Mouse (Mus musculus): ENCODE results near the gene Cib2. TPM values are rescaled to one million over a fixed set of nuclear protein-coding genes. Genes with fewer than 3 reads are reported as not detected.

The Cib2 gene
- polyA plus RNA-seq, 1 experiment = 86.0 TPM

DNA sequence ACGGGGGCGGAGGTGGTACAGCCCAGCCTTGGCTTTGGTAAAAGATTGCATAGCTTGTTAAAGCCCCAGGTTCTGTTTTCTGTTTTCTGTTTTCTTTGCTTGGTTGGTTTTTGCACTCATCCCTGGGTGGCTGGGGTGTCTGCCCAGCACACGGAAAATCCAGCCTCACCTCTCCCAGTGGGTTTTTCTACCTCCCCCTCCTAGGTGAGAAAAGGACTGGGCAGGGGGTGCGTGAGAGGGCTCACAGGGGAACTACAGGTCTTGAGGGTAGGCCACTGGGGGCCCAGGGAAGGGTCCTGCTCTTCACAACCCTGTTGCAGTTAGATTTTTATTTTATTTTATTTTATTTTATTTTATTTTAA lies 15.1 kb downstream of the Cib2 start:
- no peak for DNase-seq (ENCODE audit: low read depth)

DNA sequence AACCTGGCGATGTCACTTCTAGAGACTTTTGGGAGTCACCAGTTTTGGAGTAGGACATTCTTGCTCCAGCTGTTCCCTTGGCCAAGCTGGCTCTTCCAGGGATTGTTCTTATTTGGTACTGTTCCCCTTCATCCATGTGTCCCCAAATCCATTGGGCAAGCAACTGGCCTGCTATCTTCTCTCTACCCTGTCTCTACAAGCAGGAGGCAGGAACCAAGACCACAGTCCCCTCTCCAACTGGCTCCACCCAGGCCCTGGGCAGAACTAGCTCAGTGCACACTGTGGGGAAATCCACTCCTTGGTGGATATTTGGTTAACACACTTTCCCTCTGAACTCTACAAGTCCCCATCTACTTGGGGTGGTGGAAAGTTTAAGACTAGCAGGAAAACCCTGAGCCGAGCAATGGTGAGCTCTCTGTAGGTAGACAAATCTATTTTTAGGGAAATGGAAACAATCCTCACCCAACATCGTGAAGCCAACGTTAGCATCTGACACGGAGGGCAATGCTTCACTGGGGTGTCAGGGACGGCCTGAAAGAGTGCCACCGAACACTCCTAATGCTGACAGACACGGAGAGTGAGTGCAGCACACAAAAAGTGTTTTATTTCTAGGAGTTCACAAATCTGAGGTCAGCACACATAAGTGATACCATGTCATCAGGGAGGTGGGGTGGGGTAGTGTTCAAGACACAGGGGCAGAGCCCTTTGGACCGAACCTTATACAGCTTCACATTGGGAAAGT lies 15.6 kb downstream of the Cib2 start:
- no peak for DNase-seq (ENCODE audit: low read depth)

DNA sequence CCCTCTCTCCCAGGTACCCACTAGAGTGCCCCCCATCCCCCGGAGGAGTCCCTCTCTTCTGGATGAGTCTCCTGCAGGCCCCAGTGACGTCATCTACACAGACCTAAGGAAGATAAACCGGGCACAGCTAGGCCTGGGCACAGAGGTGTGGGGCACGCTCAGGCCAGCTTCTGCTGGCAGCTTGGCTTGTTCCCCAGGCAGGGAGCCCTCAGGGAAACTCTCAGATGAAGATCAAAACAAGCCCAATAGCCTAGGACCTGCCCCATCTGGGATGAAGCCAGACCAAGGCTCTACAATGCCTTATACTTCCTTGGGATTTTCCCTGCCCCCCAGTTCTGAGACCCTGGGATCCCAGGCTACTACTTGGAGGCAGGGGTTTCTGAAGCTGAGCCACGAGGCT lies 19.2 kb downstream of the Cib2 start:
- no peak for DNase-seq (ENCODE audit: low read depth)

DNA sequence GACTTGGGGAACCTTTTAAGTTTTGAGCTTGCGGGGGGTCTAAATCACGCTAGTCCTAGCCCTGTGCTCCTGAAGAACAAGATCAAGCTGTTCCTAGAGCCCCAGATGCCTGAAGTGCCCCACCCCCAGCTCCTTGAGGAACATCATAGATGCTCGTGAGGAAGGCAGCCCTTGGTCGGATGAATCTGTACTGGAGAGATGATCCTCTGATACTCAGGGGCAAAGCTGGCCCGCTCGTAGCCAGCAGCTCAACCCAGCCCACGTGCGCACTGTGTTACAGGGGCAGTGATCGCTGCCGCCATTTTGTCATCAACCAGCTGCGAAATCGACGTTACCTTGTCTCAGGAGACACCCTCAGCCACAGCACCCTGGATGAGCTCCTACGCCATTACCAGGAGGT lies 21.3 kb downstream of the Cib2 start, which contains the start of gene Sh2d7:
Gene Sh2d7, plus strand, starts transcription at position 301 of the 400 bp plus-strand sequence.
- DNase-seq (ENCODE audit: low read depth) = no peak

DNA sequence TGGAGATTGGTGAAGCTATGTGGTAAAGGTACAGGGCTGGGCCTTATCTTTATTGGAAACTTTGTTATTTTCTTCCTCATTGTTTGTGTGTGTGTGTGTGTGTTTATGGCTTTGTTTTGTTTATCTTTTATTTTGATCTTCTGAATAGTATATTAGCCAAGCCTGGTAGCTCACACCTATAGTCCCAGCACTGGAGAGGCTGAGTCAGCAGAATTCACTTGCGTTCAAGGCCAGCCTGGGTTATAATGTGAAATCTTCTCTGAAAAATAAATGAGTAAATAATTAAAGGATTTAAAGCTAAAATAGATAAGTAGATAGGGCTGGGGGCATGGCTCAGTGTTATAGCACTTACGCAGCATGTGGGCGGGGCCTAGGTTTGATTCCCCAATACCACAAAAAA lies 21.8 kb downstream of the Cib2 start:
- DNase-seq (ENCODE audit: low read depth) = no peak

DNA sequence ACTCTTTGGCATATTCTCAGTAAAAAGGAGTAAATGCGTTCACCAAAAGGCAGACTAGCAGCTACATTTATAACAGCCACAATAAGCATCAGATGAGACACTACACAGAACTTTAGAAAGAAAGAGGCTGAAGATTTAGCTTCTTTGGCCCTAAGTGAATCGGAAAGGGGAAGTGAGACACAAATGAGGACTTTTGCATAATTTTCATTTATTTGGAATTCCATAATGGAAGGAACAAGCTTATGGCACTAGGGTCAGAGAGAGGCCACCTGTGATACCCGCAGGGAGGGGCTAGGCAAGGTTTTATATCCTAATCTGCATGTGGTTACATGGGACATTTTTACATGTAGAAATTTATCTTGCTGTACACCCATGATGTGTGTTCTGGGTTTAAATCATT lies 22.5 kb downstream of the Cib2 start:
- no peak for DNase-seq (ENCODE audit: low read depth)

DNA sequence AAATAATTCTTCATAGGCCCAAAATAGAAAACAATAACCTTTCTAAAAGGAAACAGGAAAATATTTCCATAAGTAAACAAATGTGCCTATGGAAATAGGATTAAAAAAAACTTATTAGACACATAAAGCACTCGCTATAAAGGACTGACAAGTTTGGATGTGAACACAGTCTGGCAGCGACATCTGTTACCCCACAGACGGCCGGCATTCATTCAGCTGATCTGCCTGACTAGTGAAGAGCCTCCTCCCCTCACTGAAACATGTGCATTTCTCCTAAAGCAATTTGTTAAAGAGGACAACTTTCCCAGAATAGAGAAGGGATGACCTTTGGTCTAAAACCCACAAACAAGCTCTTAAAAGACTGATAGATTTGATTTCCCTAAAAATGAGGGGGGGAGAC lies 23.0 kb downstream of the Cib2 start:
- DNase-seq (ENCODE audit: low read depth) = no peak

DNA sequence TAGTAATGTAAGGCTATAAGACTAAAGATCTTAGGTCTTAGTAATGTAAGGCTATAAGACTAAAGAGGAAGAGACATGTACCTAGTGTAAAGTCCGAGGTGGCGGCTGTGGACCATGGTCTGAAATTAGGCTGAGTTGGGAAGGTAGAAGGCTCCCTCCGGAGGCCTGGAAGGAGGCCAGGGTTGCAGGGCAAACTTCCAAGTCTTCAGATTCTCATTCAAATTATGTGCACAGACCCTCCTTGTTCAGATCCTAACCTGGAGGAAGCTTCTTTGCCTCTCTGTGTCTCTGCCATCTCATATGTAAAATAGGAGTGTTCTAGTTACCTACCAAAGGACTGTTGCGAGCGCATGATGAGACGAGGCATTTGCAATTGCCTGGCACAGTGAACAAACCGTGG lies 23.8 kb downstream of the Cib2 start:
- no peak for DNase-seq (ENCODE audit: low read depth)

DNA sequence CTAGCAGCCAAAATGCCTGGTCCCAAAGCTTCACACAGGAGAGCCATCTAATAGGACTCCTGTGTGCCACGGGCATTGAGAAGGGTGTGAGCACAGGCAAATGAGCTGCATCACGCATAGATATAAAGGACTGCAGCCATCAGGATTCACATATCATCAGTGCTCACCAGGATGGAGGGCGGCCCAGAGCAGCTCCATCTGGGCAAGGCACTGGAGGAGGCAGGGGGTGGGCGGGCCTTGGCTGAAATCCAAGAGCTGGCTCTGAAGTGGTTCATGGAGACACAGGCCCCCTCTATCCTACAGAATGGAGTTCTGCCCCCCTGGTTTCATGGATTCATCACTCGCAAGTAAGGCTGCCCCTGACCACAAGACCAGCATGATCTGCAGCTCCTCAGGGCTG lies 26.0 kb downstream of the Cib2 start:
- no peak for DNase-seq (ENCODE audit: low read depth)

DNA sequence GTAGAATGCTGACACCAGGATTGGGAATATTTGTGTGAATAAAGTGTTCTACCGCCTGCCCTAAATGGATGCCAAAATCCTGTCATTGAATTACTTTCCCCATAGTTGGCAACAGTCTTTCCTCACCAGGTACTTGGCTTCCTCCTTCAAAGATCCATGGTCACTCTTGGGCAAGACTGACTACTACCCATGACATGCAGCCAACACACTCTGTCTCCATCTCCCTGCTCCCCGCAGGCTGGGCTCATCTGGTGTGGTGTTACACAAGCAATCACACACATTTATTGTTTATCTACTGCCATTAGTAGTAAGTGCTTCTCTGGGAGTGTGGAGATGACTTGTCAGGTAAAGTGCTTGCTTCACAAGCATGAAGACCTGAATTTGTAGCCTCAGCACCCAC lies 27.1 kb downstream of the Cib2 start:
- peak; percentile 86 for DNase-seq (ENCODE audit: low read depth)

DNA sequence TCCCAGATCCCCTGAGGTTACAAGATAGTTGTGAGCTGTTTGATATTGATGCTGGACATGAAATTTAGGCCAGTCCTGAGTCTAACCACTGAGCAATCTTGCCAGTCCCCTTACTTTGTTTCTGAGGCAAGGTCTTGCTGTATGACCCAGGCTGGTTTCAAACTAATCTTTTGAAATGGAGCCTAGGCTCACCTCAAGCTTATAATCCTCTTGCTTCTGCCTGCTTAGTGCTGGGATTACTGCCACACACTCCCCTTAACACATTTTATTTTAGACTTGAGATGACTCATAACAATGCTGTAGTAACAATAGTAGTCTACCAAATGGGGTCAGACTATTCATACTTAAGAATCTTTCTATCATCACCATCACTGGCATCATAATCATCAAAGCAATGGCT lies 28.6 kb downstream of the Cib2 start:
- DNase-seq (ENCODE audit: low read depth) = no peak

DNA sequence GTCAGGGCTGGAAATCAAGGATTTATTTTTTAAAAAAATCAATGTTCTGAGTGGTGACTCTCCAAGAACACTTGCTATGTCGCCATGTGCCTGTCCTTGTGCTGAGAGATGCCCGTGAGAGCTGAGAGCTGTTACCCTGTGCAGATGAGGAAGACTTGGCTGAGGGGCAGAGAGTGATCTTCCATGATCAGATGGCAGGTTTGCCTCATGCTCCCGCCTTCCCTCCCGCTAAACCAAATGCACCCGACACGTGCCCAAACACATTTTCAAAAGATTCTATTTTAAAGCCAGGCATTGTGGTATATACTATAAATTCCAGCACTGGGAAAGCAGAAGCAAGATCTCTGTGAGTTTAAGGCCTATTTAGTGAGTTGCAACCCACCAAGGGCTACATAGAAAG lies 29.2 kb downstream of the Cib2 start:
- no peak for DNase-seq (ENCODE audit: low read depth)

DNA sequence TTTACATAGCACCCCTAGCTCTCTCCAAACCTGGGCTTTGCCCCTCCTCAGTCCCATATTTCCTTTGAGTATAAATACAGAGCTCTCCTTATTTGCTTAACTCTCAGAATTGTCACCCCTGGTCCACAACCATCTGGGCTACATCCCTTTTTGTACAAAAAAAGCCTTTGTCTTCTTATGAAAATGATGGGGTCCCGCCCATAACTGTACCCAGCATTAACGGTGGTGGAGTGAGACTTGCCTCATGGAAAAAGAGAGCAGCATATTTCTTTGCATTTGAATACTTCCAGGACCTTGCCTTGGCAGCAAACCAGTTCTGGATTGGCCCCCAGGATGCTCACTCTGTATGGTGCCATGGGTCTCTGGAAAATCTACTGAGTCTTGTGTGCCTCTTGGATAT lies 30.1 kb downstream of the Cib2 start:
- no peak for DNase-seq (ENCODE audit: low read depth)

DNA sequence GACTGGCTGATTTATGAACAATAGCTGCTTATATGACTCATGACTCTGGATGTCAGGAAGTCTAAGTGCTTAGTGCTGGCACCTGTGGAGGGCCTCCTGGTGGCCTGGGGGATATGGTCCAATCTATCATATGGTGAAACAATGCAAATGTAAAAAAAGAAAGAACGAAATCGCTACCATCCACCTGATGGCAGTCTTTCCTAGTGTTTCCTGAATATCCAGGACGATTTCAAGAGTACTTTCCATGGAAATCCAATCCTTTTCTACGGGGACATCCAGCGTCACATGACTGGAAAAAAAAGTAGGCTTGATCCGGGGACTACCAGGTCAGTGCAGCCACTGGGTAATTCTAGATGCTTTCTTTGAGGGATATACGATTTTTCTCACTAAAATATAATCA lies 32.3 kb downstream of the Cib2 start:
- DNase-seq (ENCODE audit: low read depth) = no peak

DNA sequence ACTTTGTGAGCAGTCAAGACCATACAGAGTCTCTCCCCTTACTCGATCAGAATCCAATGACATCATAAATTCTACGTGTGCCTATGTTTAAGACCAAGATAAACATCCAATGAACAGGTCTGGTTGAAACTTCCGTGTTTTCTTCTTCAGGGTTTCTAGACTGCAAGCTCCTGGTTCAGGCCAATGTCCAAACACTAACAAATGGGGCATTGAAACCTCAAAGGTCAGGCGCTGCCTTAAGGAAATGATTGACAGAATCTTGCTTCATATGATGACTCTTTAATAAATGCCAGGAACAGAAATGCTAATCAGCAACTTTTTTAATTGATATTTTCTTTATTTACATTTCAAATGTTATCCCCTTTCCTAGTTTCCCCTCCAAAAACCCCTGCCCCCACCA lies 39.7 kb downstream of the Cib2 start:
- no peak for DNase-seq (ENCODE audit: low read depth)

DNA sequence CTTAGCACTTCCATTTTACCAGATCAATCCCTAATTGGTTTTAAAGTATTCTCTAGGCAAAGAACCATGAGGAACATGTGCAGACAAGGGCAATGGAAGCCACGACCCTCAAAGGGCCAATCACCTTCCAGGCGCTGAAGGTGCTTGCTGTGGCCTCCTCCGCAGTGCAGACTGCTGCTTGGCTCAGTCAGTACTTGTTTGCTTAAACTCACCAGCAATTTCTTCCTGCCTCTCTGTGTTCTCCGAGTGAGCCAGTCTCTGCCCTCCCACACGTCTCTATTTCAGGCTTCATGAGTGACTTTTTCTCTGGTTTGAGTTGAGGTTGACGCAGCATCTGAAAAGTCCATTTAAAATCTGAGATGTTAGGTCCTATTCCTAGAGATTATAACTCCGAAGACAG lies 41.1 kb downstream of the Cib2 start:
- no peak for DNase-seq (ENCODE audit: low read depth)

DNA sequence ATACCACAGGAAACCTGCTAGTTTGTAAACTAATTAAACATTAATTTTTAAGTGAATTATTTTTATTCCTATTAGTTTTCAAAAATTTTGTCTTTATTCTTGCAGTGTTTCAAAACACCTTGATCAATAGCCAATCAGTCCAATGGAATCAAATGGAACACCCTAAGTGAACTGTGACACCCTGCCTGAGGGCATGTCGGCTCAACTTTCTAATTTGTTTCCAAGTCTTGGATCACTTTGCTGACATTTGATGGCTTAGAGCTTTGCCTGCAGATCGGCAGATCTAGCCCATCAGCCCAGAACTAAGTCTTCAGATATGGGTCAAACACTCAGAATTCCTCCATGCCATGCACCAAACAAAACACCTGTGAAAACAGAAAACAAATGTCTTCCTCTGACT lies 44.0 kb downstream of the Cib2 start:
- DNase-seq (ENCODE audit: low read depth) = no peak

DNA sequence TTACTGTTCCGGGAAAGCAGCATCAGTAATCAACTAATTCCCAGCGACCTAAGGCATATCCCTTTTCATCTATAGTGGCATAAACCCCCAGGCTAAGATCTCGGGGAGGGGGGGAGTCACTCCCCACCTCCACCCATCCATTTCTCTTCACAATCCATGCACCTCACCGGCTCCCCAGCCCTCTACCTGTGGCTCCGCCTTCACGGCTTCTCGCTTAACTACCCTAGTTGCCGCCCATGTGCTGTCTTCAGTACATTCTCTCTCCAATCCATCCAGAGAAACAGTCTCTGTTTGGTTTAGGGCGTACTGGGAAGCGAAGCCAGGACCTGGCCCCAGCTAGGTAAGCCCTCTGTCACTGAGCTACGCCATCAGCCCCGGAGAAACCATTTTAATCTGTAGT lies 57.1 kb downstream of the Cib2 start:
- DNase-seq (ENCODE audit: low read depth) = no peak

DNA sequence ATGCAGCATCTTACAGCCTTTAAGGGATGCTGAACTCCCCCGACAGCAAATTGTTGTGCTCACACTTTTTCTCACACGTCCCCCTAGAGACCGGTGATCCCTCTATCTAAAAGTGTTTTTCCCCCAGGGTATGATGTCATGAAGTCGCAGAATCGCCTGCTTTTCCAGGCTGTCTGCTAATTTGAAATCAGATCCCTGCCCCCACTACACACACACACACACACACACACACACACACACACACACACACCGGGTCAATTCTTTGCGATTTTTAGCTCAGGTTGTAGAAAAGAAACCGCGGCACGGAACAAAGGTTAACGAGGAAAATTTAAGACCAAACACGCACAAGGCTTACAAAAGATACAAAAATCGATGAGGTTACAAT lies 57.9 kb downstream of the Cib2 start:
- DNase-seq (ENCODE audit: low read depth) = no peak

DNA sequence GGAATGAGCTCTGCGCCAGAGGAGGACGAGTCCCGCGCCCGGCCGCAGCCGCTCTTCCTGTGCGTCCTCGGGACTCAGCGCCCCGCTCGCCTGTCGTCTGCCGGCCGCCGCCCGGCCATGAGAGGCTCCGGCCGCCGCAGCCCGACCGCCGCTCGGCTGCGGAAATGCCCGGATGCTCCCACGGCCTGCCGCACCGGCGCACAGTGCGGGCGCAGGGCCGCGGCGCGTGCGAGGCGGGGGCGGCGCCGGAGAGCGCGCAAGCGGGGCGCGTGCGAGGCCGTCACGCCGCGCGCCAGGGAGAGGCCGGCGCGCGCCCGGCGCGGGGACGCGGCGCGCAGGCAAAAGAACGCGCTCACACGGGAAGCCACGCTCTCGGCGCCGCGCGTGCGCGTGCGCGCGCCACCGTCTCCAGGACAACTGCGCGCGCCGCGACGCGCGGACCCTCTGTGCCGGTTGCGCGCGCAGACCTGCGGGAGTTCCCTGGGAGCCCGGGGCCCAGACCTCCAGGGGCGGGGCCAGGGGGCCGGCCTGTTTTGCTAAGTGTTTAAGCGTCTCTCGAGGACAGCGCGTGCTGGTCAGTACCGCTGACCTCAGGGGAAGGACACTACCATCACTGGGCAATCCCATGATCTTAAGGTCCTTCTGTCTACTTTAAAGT lies 58.4 kb downstream of the Cib2 start, which contains the start of gene Dmxl2:
Gene Dmxl2, minus strand, starts transcription at position 174 of the 658 bp plus-strand sequence.
- no peak for DNase-seq (ENCODE audit: low read depth)

DNA sequence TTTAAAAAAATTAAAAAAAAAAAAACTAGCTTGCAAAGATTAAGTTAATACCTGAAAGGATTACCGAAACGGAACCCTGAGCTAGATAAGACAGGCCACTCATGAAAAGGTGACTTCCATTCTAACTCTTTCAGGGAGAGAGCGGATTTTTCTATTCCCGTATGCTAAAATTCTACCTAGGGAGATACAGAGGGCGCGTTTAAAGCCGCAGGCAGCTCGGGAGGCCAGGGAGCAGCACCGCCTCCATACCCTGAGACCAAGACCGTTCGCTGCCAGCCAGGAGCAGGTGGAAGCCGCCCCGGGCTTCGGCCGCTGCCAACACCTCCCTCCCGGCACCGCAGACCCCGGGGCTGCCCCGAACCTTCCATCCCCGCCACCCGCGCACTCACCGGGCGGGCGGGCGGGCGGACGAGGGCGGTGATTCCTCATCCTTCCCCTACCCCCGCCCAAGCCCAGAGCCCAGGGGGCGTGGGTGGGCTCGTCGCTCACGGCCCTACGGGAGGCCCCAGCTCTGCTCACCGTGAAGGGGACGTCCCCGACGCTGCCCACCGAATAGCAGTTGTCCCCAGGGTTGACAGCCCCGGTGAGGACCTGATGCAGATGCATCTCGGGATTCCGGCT lies 59.1 kb downstream of the Cib2 start:
- no peak for DNase-seq (ENCODE audit: low read depth)

DNA sequence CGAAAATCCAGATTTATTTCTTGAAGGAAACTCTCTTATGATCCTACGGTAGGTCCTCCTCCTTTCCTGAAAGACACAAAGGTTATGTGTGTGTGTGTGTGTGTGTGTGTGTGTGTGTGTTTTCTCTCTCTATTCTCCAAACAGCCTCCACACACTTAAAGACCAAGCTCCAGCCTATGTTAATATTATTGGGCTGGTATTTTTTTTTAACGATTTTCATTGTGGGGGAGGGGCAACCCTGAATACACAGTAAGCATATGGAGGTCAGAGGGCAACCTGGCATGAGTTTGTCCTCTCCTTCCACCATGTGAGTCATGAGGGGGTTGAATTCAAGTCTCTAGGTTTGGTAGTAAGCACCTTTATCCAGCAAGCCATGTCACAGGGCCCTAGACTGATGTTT lies 60.2 kb downstream of the Cib2 start:
- DNase-seq (ENCODE audit: low read depth) = no peak

DNA sequence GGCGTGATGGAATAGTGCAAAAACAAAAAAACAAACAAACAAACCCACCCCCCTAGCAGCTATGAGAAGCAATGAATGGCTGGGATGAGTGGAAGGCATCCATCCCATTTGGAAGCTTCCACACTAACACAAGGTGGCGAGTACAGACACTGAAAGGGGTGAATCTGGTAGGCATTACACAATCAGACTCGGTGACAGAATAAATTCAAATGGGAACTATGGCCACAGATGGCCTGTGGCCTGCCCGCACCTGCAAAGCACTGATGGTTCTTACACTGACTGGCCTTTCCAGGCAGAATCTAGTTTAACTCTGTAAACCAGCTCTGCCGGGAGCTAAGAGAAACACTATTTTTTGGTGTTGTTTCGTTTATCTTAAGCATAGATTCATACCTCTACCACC lies 60.7 kb downstream of the Cib2 start:
- DNase-seq (ENCODE audit: low read depth) = no peak

Measured in gonadal fat pad, adult 2 months (tissue).